Mouse (Mus musculus) liver, embryonic 14.5 days (tissue): ENCODE data around the gene Fbxw4.

Experiments
- CTCF ChIP-seq: IDR thresholded peaks from 2 replicates; pipeline ENCODE4 v1.5.1; 2016; ENCODE audit warnings: antibody characterized with exemption, low read depth, control low read depth
- EP300 ChIP-seq: IDR thresholded peaks from 2 replicates; pipeline ENCODE4 v1.6.1; 2016; ENCODE audit warnings: antibody characterized with exemption, low read depth

- TF ChIP-seq CTCF (no peak), EP300 (no peak)
These were observed 70.4 kb downstream of the Fbxw4 start for GRCm38 (mm10) chr19:45589761-45590160.
